Mouse (Mus musculus): ENCODE results near the gene Fam186a. TPM values are rescaled to one million over a fixed set of nuclear protein-coding genes. Genes with fewer than 3 reads are reported as not detected.
"Not testable (repeated sequence)": the region's sequence is repeated elsewhere in the genome, so short reads cannot be mapped to it uniquely, and the experiment has no call there.

Fam186a gene
- polyA plus RNA-seq, 1 experiment from 2014 or later, result not detected

GRCm38 (mm10) chr15:99917264-99917663 is 49.6 kb downstream of the Fam186a start:
- Histone ChIP-seq H3K9me3 (no peaks in the 10 kb centered on the region), H3K27ac (no peak overlapping the region), H3K4me3 (replicated peaks) (no peak overlapping the region), H3K9ac (no peak overlapping the region), H3K27me3 (no peaks in the 10 kb centered on the region), H3K4me1 (no peaks in the 10 kb centered on the region), H3K36me3 (replicated peaks) (no peaks in the 10 kb centered on the region), H3K4me2 (no peak overlapping the region)
- 90% methylated on average over 3 of the region's 3 CpGs for WGBS
- no peak for ATAC-seq (ENCODE audit: low FRiP score)

GRCm38 (mm10) chr15:99914613-99915012 is 52.2 kb downstream of the Fam186a start:
- no peaks in the 10 kb centered on the region for H3K27me3 ChIP-seq
- no peak for ATAC-seq (ENCODE audit: low FRiP score)
- H3K36me3 ChIP-seq (replicated peaks), result no peaks in the 10 kb centered on the region
- H3K9ac ChIP-seq, result no peak overlapping the region
- no peak overlapping the region for H3K4me3 ChIP-seq (replicated peaks)
- no peak overlapping the region for H3K27ac ChIP-seq
- H3K4me2 ChIP-seq, result no peak overlapping the region
- H3K4me1 ChIP-seq, result no peaks in the 10 kb centered on the region
- H3K9me3 ChIP-seq, result no peaks in the 10 kb centered on the region
- WGBS, result 84% methylated on average over 5 of the region's 5 CpGs

GRCm38 (mm10) chr15:99911785-99912184 is 55.1 kb downstream of the Fam186a start:
- Histone ChIP-seq H3K9me3 (no peaks in the 10 kb centered on the region), H3K27me3 (no peaks in the 10 kb centered on the region), H3K4me2 (no peak overlapping the region), H3K27ac (no peak overlapping the region), H3K9ac (no peak overlapping the region), H3K4me1 (0 out of 2 replicates have a peak, but pooled peaks cover 2% of the 10 kb centered on the region), H3K36me3 (replicated peaks) (no peaks in the 10 kb centered on the region), H3K4me3 (replicated peaks) (no peak overlapping the region)
- no peak for ATAC-seq (ENCODE audit: low FRiP score)
- WGBS, result 94% methylated on average over 4 of the region's 4 CpGs

GRCm38 (mm10) chr15:99909339-99909996 is 57.4 kb downstream of the Fam186a start:
- H3K4me3 ChIP-seq (replicated peaks); H3K4me1 ChIP-seq; H3K9ac ChIP-seq; H3K36me3 ChIP-seq (replicated peaks); ATAC-seq (ENCODE audit: low FRiP score); H3K27ac ChIP-seq; H3K9me3 ChIP-seq; H3K4me2 ChIP-seq; H3K27me3 ChIP-seq: not testable (repeated sequence)
- 41% methylated on average over 14 of the region's 14 CpGs for WGBS

- no peak overlapping the region for H3K9ac ChIP-seq
- H3K4me3 ChIP-seq (replicated peaks), result no peak overlapping the region
- H3K27me3 ChIP-seq, result no peaks in the 10 kb centered on the region
- no peak overlapping the region for H3K4me2 ChIP-seq
- WGBS, result 81% methylated on average over 1 of the region's 1 CpGs
- H3K9me3 ChIP-seq, result no peaks in the 10 kb centered on the region
- no peaks in the 10 kb centered on the region for H3K36me3 ChIP-seq (replicated peaks)
- no peak overlapping the region for H3K27ac ChIP-seq
- ATAC-seq (ENCODE audit: low FRiP score), result no peak
- 0 out of 2 replicates have a peak, but pooled peaks cover 4% of the 10 kb centered on the region for H3K4me1 ChIP-seq
Measured at GRCm38 (mm10) chr15:99907514-99907913, 59.3 kb downstream of the Fam186a start.

GRCm38 (mm10) chr15:99907041-99907440 is 59.8 kb downstream of the Fam186a start:
- H3K4me3 ChIP-seq (replicated peaks), result no peak overlapping the region
- no peak overlapping the region for H3K4me2 ChIP-seq
- no peak overlapping the region for H3K9ac ChIP-seq
- H3K9me3 ChIP-seq, result no peaks in the 10 kb centered on the region
- H3K27ac ChIP-seq, result no peak overlapping the region
- 90% methylated on average over 4 of the region's 4 CpGs for WGBS
- H3K36me3 ChIP-seq (replicated peaks), result no peaks in the 10 kb centered on the region
- ATAC-seq (ENCODE audit: low FRiP score), result no peak
- H3K27me3 ChIP-seq, result no peaks in the 10 kb centered on the region
- 0 out of 2 replicates have a peak, but pooled peaks cover 4% of the 10 kb centered on the region for H3K4me1 ChIP-seq

GRCm38 (mm10) chr15:99904841-99905240 is 62.0 kb downstream of the Fam186a start:
- Histone ChIP-seq H3K4me2 (no peak overlapping the region), H3K36me3 (replicated peaks) (no peaks in the 10 kb centered on the region), H3K4me3 (replicated peaks) (no peak overlapping the region), H3K27me3 (no peaks in the 10 kb centered on the region), H3K27ac (no peak overlapping the region), H3K4me1 (0 out of 2 replicates have a peak, but pooled peaks cover 4% of the 10 kb centered on the region), H3K9ac (no peak overlapping the region), H3K9me3 (no peaks in the 10 kb centered on the region)
- WGBS, result 79% methylated on average over 9 of the region's 9 CpGs
- ATAC-seq (ENCODE audit: low FRiP score), result no peak

- no peaks in the 10 kb centered on the region for H3K36me3 ChIP-seq (replicated peaks)
- no peak overlapping the region for H3K9ac ChIP-seq
- H3K27ac ChIP-seq, result no peak overlapping the region
- 0 out of 2 replicates have a peak, but pooled peaks cover 4% of the 10 kb centered on the region for H3K4me1 ChIP-seq
- no peak overlapping the region for H3K4me2 ChIP-seq
- no peak overlapping the region for H3K4me3 ChIP-seq (replicated peaks)
- no peaks in the 10 kb centered on the region for H3K9me3 ChIP-seq
- ATAC-seq (ENCODE audit: low FRiP score), result peak; percentile 71
- 16% methylated on average over 4 of the region's 4 CpGs for WGBS
- no peaks in the 10 kb centered on the region for H3K27me3 ChIP-seq
Measured at GRCm38 (mm10) chr15:99904333-99904732, 62.5 kb downstream of the Fam186a start.

- Histone ChIP-seq H3K9ac (no peak overlapping the region), H3K4me1 (0 out of 2 replicates have a peak, but pooled peaks cover 2% of the 10 kb centered on the region)
Measured at GRCm38 (mm10) chr15:99903227-99903626, 63.6 kb downstream of the Fam186a start.

GRCm38 (mm10) chr15:99902786-99903185 is 64.1 kb downstream of the Fam186a start:
- no peaks in the 10 kb centered on the region for H3K27me3 ChIP-seq
- WGBS, result 91% methylated on average over 5 of the region's 5 CpGs
- H3K36me3 ChIP-seq (replicated peaks), result no peaks in the 10 kb centered on the region
- no peaks in the 10 kb centered on the region for H3K9me3 ChIP-seq
- no peak overlapping the region for H3K9ac ChIP-seq
- H3K27ac ChIP-seq, result no peak overlapping the region
- 0 out of 2 replicates have a peak, but pooled peaks cover 2% of the 10 kb centered on the region for H3K4me1 ChIP-seq
- H3K4me3 ChIP-seq (replicated peaks), result no peak overlapping the region
- ATAC-seq (ENCODE audit: low FRiP score), result no peak
- H3K4me2 ChIP-seq, result no peak overlapping the region

More at GRCm38 (mm10) chr15:99903227-99903626, 63.6 kb downstream of the Fam186a start:
- H3K27me3 ChIP-seq, result no peaks in the 10 kb centered on the region
- H3K9me3 ChIP-seq, result no peaks in the 10 kb centered on the region
- no peak for ATAC-seq (ENCODE audit: low FRiP score)
- H3K4me3 ChIP-seq (replicated peaks), result no peak overlapping the region
- no peak overlapping the region for H3K4me2 ChIP-seq
- no peaks in the 10 kb centered on the region for H3K36me3 ChIP-seq (replicated peaks)
- WGBS, result 86% methylated on average over 5 of the region's 5 CpGs
- H3K27ac ChIP-seq, result no peak overlapping the region

- ATAC-seq (ENCODE audit: low FRiP score), result no peak
- H3K9me3 ChIP-seq, result no peaks in the 10 kb centered on the region
Measured at GRCm38 (mm10) chr15:99896621-99897020, 70.2 kb downstream of the Fam186a start.

GRCm38 (mm10) chr15:99891355-99891754 is 75.5 kb downstream of the Fam186a start:
- H3K36me3 ChIP-seq (replicated peaks), result no peaks in the 10 kb centered on the region
- H3K9me3 ChIP-seq, result no peaks in the 10 kb centered on the region
- H3K4me1 ChIP-seq, result peaks cover 10% of the 10 kb centered on the region
- H3K4me2 ChIP-seq, result no peak overlapping the region
- no peak overlapping the region for H3K27ac ChIP-seq
- no peak overlapping the region for H3K4me3 ChIP-seq (replicated peaks)
- H3K27me3 ChIP-seq, result no peaks in the 10 kb centered on the region
- no peak for ATAC-seq (ENCODE audit: low FRiP score)
- H3K9ac ChIP-seq, result no peak overlapping the region
- WGBS, result 81% methylated on average over 3 of the region's 3 CpGs

More at GRCm38 (mm10) chr15:99896621-99897020, 70.2 kb downstream of the Fam186a start:
- H3K36me3 ChIP-seq (replicated peaks), result no peaks in the 10 kb centered on the region
- no peak overlapping the region for H3K27ac ChIP-seq
- H3K27me3 ChIP-seq, result no peaks in the 10 kb centered on the region
- H3K9ac ChIP-seq, result no peak overlapping the region
- H3K4me3 ChIP-seq (replicated peaks), result no peak overlapping the region
- H3K4me2 ChIP-seq, result no peak overlapping the region
- no peaks in the 10 kb centered on the region for H3K4me1 ChIP-seq

Data from forebrain, embryonic 12.5 days (tissue).